Mouse (Mus musculus): ENCODE results near the gene Cpeb4. TPM values are rescaled to one million over a fixed set of nuclear protein-coding genes. Genes with fewer than 3 reads are reported as not detected.
A peak's percentile ranks its signal among the peaks of the same experiment; 100 is the strongest.
"Not testable (repeated sequence)": the region's sequence is repeated elsewhere in the genome, so short reads cannot be mapped to it uniquely, and the experiment has no call there.

The Cpeb4 gene
- polyA plus RNA-seq, 1 experiment from 2014 or later, result 43.4 TPM

DNA sequence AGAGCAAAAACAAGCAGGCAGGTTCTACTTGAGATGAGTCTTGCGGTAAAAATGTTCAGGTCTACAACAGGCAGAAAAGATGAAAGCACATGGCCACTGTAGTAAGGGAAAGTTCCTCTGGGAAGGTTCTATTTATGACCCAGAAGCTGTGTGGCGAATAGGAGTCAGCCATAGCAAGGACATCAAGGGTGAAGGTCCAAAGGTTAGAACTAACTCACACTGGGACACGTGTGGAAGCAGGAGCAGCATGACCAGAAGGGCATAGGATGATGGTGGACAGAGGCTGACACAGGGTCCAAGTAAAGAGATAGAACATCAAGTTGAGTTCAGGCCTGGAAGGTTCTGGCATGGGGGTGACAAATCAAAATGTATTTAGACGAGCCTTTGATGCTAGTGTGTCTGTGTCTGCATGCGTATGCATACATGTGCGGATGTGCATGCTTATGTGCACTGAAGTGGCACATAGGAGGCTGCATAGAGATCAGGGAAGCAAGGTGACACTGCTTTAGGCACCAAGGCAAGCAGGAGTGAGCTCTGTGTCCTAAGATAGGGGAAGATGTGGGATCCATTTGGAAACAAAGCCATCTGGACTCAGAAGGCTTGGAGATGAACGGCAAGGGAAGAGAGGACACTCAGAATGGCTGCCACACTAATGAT lies 28.7 kb upstream of the Cpeb4 start:
- Histone ChIP-seq H3K4me3 (ENCODE audit: low read depth, low read length) (no peak overlapping the region), H3K4me1 (ENCODE audit: control insufficient read depth, insufficient read depth, low read length) (0 out of 2 replicates have a peak, but pooled peaks cover 14% of the 10 kb centered on the region), H3K9ac (replicated peaks; ENCODE audit: low read depth, low read length) (no peak overlapping the region), H3K27ac (ENCODE audit: low read depth, low read length) (no peak overlapping the region), H3K27me3 (ENCODE audit: control insufficient read depth, insufficient read depth, low read length) (no peaks in the 10 kb centered on the region), H3K4me2 (ENCODE audit: low read depth, low read length) (no peak overlapping the region), H3K9me3 (ENCODE audit: control insufficient read depth, low read length) (no peaks in the 10 kb centered on the region), H3K36me3 (ENCODE audit: control insufficient read depth, insufficient read depth, low read length) (no peaks in the 10 kb centered on the region)
- WGBS, result 84% methylated on average over 7 of the region's 7 CpGs
- ATAC-seq (ENCODE audit: low read depth), result no peak

DNA sequence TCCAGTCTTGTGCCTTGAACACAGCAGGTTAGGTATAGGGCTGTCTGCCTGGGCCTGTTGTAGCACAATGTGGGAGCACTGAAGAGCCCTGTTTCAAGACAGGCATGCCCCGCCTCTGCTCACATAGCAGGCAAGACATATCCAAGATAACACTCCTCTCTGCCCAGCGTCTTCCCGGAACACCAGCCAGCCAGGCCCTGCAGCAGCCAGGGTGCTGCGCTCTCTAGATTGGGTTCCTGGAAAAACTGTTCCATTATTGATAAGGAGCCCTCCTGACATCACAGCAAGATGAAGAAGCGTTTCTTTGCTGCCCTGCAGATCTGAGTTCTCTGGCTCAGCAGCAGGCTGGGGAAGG lies 28.2 kb upstream of the Cpeb4 start:
- ATAC-seq (ENCODE audit: low read depth), result no peak
- Histone ChIP-seq H3K4me3 (ENCODE audit: low read depth, low read length) (no peak overlapping the region), H3K4me2 (ENCODE audit: low read depth, low read length) (no peak overlapping the region), H3K9me3 (ENCODE audit: control insufficient read depth, low read length) (no peaks in the 10 kb centered on the region), H3K4me1 (ENCODE audit: control insufficient read depth, insufficient read depth, low read length) (0 out of 2 replicates have a peak, but pooled peaks cover 10% of the 10 kb centered on the region), H3K36me3 (ENCODE audit: control insufficient read depth, insufficient read depth, low read length) (no peaks in the 10 kb centered on the region), H3K9ac (replicated peaks; ENCODE audit: low read depth, low read length) (no peak overlapping the region), H3K27me3 (ENCODE audit: control insufficient read depth, insufficient read depth, low read length) (no peaks in the 10 kb centered on the region), H3K27ac (ENCODE audit: low read depth, low read length) (no peak overlapping the region)
- WGBS, result 84% methylated on average over 5 of the region's 5 CpGs

DNA sequence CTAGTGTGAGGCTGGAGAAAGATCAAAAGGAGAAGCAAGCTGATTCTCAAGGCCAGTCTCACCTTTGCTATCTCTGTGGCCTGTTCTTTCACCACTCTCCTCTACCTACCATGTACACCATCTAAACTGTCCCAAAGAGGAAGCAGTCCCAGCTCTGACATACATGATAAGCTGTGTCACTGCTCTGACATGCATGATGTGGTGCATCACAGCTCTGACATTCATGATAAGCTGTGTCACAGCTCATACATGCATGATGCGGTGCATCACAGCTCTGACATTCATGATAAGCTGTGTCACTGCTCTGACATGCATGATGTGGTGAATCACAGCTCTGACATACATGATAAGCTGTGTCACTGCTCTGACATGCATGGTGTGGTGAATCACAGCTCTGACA lies 26.9 kb upstream of the Cpeb4 start:
- 80% methylated on average over 1 of the region's 1 CpGs for WGBS
- H3K9ac ChIP-seq (replicated peaks; ENCODE audit: low read depth, low read length); H3K4me1 ChIP-seq (ENCODE audit: control insufficient read depth, insufficient read depth, low read length); ATAC-seq (ENCODE audit: low read depth); H3K4me2 ChIP-seq (ENCODE audit: low read depth, low read length); H3K9me3 ChIP-seq (ENCODE audit: control insufficient read depth, low read length); H3K4me3 ChIP-seq (ENCODE audit: low read depth, low read length); H3K36me3 ChIP-seq (ENCODE audit: control insufficient read depth, insufficient read depth, low read length); H3K27ac ChIP-seq (ENCODE audit: low read depth, low read length); H3K27me3 ChIP-seq (ENCODE audit: control insufficient read depth, insufficient read depth, low read length): not testable (repeated sequence)

DNA sequence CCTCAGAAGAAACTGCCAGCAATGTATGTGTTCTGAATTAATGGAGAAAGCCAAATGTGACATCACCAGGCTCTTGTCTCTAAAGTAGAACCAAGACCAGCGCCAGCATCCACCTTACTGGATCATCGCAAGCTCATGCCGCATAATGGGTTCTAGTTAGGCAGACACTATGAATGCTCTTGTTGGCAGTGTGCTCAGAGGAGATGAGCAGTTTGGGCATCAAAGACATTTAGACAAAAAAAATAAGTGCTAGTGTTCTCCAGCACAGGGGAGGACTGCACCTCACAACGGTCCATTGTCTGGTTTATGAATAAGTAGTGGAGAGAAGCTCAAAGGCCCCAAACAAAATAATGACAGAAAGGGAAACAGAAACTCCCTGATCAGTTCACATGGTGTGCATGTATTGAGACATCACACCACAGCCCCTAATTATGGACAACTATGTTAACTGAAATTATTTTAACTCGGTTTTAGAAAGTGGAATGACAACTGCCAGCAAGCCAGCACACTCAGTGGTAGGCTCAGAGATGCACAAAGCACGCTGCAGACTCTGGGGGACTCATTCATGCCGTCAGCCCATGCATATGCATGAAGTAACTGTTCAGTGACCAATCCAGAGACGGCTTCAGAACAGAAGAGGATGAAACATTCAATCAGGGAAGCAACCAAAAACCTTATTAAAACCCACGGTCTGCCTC lies 25.1 kb upstream of the Cpeb4 start:
- Histone ChIP-seq H3K27ac (ENCODE audit: low read depth, low read length) (peak overlapping the region; percentile 44; the same call in 1 of the 2 replicates), H3K36me3 (ENCODE audit: control insufficient read depth, insufficient read depth, low read length) (no peaks in the 10 kb centered on the region), H3K4me3 (ENCODE audit: low read depth, low read length) (no peak overlapping the region), H3K9ac (replicated peaks; ENCODE audit: low read depth, low read length) (no peak overlapping the region), H3K9me3 (ENCODE audit: control insufficient read depth, low read length) (no peaks in the 10 kb centered on the region), H3K4me1 (ENCODE audit: control insufficient read depth, insufficient read depth, low read length) (no peaks in the 10 kb centered on the region), H3K27me3 (ENCODE audit: control insufficient read depth, insufficient read depth, low read length) (no peaks in the 10 kb centered on the region), H3K4me2 (ENCODE audit: low read depth, low read length) (no peak overlapping the region)
- 31% methylated on average over 9 of the region's 9 CpGs for WGBS
- ATAC-seq (ENCODE audit: low read depth), result peak; percentile 94

DNA sequence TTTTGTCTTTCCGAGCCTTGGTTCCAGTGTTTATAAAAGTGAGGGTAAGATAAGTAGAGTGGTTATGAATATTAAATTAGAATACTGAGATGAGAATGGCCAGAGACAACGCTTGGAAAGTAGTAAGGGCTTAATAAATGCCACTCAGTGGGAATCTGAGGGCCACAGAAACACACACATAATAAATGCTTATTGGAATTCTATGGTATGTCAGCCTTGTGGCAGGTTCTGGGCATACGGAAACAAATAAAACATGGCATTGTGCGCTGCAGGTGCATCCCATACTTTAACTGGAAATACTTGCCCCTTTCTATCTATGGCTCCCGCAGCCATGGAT lies 24.6 kb upstream of the Cpeb4 start:
- WGBS, result 49% methylated on average over 5 of the region's 5 CpGs
- peak; percentile 12; the same call in 1 of the 2 replicates for ATAC-seq (ENCODE audit: low read depth)

DNA sequence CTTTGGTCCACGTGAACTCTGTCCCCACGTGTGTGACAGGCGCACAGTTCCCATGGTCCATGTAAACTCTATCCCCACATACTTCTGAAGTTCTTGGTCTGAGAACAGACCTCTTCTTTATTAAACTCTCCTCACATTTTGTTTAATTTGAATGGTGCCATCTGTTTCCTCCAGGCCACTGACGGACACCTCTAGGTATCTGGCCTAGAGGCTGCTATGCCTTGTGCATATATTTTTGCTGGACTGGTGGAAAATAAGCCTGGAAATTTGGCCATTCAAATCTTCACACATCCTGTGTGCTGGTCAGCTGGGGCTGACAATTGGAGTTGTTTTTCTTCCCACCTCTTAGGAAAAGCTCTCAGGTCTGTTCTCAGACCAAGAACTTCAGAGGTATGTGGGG lies 23.3 kb upstream of the Cpeb4 start:
- 86% methylated on average over 4 of the region's 4 CpGs for WGBS
- no peak overlapping the region for H3K27ac ChIP-seq (ENCODE audit: low read depth, low read length)
- no peak overlapping the region for H3K4me2 ChIP-seq (ENCODE audit: low read depth, low read length)
- no peaks in the 10 kb centered on the region for H3K27me3 ChIP-seq (ENCODE audit: control insufficient read depth, insufficient read depth, low read length)
- no peak overlapping the region for H3K4me3 ChIP-seq (ENCODE audit: low read depth, low read length)
- no peak for ATAC-seq (ENCODE audit: low read depth)
- H3K9me3 ChIP-seq (ENCODE audit: control insufficient read depth, low read length), result no peaks in the 10 kb centered on the region
- H3K9ac ChIP-seq (replicated peaks; ENCODE audit: low read depth, low read length), result no peak overlapping the region
- no peaks in the 10 kb centered on the region for H3K4me1 ChIP-seq (ENCODE audit: control insufficient read depth, insufficient read depth, low read length)
- H3K36me3 ChIP-seq (ENCODE audit: control insufficient read depth, insufficient read depth, low read length), result no peaks in the 10 kb centered on the region

More for the DNA sequence above, 24.6 kb upstream of the Cpeb4 start:
- Histone ChIP-seq H3K36me3 (ENCODE audit: control insufficient read depth, insufficient read depth, low read length) (no peaks in the 10 kb centered on the region), H3K9ac (replicated peaks; ENCODE audit: low read depth, low read length) (no peak overlapping the region), H3K4me2 (ENCODE audit: low read depth, low read length) (no peak overlapping the region), H3K27me3 (ENCODE audit: control insufficient read depth, insufficient read depth, low read length) (no peaks in the 10 kb centered on the region), H3K27ac (ENCODE audit: low read depth, low read length) (no peak overlapping the region), H3K9me3 (ENCODE audit: control insufficient read depth, low read length) (no peaks in the 10 kb centered on the region), H3K4me1 (ENCODE audit: control insufficient read depth, insufficient read depth, low read length) (no peaks in the 10 kb centered on the region), H3K4me3 (ENCODE audit: low read depth, low read length) (no peak overlapping the region)

DNA sequence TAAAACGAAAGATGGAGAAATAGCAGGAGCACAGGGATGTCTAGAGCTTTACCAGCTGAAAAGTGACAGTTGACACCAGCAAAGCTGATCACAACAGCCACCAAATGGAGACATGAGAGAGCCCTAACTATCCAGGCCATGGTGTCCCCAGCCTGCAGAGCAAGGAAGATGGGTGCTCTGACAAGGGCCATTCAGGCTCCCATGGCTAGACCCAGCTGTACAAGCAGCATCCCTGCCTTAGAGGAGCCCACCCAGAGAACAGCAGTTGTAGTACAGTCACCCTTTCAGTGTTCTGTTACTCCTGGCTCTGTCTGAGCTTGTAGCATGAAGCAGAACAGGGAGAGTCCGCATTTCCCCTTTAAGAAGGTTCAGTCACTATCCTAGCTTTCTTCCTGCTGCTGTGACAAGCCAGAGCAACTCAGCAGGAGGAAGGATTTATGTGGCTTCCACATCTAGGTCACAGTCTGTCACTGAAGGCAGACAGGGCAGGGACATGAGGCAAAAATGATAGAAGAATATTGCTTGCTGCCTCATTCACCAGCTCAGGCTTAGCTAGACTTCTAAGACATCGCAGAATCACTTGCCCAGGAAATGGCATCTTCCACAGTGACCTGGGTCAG lies 21.7 kb upstream of the Cpeb4 start:
- Histone ChIP-seq H3K9me3 (ENCODE audit: control insufficient read depth, low read length) (no peaks in the 10 kb centered on the region), H3K36me3 (ENCODE audit: control insufficient read depth, insufficient read depth, low read length) (no peaks in the 10 kb centered on the region), H3K4me2 (ENCODE audit: low read depth, low read length) (no peak overlapping the region), H3K4me1 (ENCODE audit: control insufficient read depth, insufficient read depth, low read length) (no peaks in the 10 kb centered on the region), H3K4me3 (ENCODE audit: low read depth, low read length) (no peak overlapping the region), H3K27ac (ENCODE audit: low read depth, low read length) (no peak overlapping the region), H3K27me3 (ENCODE audit: control insufficient read depth, insufficient read depth, low read length) (no peaks in the 10 kb centered on the region), H3K9ac (replicated peaks; ENCODE audit: low read depth, low read length) (no peak overlapping the region)
- ATAC-seq (ENCODE audit: low read depth), result no peak
- WGBS, result 83% methylated on average over 3 of the region's 3 CpGs

DNA sequence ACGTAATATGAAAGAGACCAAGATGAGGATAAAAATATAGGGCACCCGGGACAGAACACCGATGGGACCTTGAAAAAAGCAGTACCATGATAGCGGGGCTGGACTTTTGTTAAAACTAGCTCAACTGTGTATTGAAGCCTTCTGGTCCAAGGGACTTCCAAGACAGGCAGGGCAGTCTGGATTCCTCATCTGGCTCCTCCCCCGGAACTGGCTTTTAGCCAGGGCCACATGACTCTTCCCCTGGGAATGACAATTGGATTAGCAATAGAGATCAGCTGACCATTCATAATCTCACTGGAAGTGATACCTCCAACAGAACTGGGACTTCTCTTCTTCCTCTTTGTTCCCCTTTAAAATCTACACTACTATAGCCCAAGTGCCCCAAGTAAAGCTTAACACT lies 21.0 kb upstream of the Cpeb4 start:
- no peaks in the 10 kb centered on the region for H3K27me3 ChIP-seq (ENCODE audit: control insufficient read depth, insufficient read depth, low read length)
- no peaks in the 10 kb centered on the region for H3K36me3 ChIP-seq (ENCODE audit: control insufficient read depth, insufficient read depth, low read length)
- no peak overlapping the region for H3K27ac ChIP-seq (ENCODE audit: low read depth, low read length)
- H3K9ac ChIP-seq (replicated peaks; ENCODE audit: low read depth, low read length), result no peak overlapping the region
- ATAC-seq (ENCODE audit: low read depth), result no peak
- H3K4me2 ChIP-seq (ENCODE audit: low read depth, low read length), result no peak overlapping the region
- 82% methylated on average over 5 of the region's 5 CpGs for WGBS
- no peaks in the 10 kb centered on the region for H3K4me1 ChIP-seq (ENCODE audit: control insufficient read depth, insufficient read depth, low read length)
- H3K9me3 ChIP-seq (ENCODE audit: control insufficient read depth, low read length), result no peaks in the 10 kb centered on the region
- H3K4me3 ChIP-seq (ENCODE audit: low read depth, low read length), result no peak overlapping the region

Measured in neural tube, embryonic 14.5 days (tissue).